Mouse (Mus musculus): ENCODE measurements around the gene Rraga.
"Not testable (repeated sequence)": the region's sequence is repeated elsewhere in the genome, so short reads cannot be mapped to it uniquely, and the experiment has no call there.

Gene Rraga

GRCm38 (mm10) chr4:86591304-86591703 lies 15.8 kb downstream of the Rraga start:
- no peak for ATAC-seq (ENCODE audit: low TSS enrichment)

- ATAC-seq (ENCODE audit: low TSS enrichment): peak; percentile 100
Measured at GRCm38 (mm10) chr4:86611524-86612288, 36.2 kb downstream of the Rraga start, which contains the start of gene Haus6. TSS of gene Haus6 (minus strand) at chr4:86612055.

GRCm38 (mm10) chr4:86612289-86612620 lies 36.8 kb downstream of the Rraga start:
- ATAC-seq (ENCODE audit: low TSS enrichment): no peak

GRCm38 (mm10) chr4:86620506-86620905 lies 45.0 kb downstream of the Rraga start:
- ATAC-seq (ENCODE audit: low TSS enrichment): peak; percentile 97

GRCm38 (mm10) chr4:86622116-86622515 lies 46.6 kb downstream of the Rraga start:
- no peak for ATAC-seq (ENCODE audit: low TSS enrichment)

- not testable (repeated sequence) for ATAC-seq (ENCODE audit: low TSS enrichment)
Measured at GRCm38 (mm10) chr4:86622532-86622931, 47.1 kb downstream of the Rraga start.

- no peak for ATAC-seq (ENCODE audit: low TSS enrichment)
Measured at GRCm38 (mm10) chr4:86625463-86625862, 50.0 kb downstream of the Rraga start.

GRCm38 (mm10) chr4:86626496-86626895 lies 51.0 kb downstream of the Rraga start:
- not testable (repeated sequence) for ATAC-seq (ENCODE audit: low TSS enrichment)
